Mouse (Mus musculus): ENCODE data around the gene Rbm20. TPM values are rescaled to one million over a fixed set of nuclear protein-coding genes. Genes with fewer than 3 reads are reported as not detected.

Rbm20 gene
- polyA plus RNA-seq, 1 experiment from 2014 or later, result 0.51 TPM

DNA sequence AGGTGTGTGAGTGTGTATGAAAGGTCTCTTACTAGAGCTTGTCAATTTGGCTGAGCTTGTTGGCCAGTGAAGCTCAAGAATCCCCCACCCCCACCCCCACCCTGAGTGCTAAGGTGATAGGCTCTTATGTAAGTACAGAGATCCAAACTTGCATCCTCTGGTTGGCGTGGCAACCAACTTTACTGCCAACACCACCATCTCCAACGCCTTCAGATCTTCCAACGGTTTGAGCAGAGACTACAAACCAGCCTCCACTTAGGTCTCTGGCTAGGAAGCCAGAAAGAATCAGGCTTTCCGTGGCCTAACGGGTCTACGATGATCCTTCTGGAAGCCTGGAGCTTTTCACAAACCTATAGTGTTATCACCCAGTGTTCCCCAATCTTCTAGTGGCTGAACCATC, 191.0 kb downstream of the Rbm20 start:
- H3K36me3 ChIP-seq, result no peaks in the 10 kb centered on the region
- no peaks in the 10 kb centered on the region for H3K4me1 ChIP-seq
- no peaks in the 10 kb centered on the region for H3K9me3 ChIP-seq (replicated peaks)
- no peak for ATAC-seq (ENCODE audit: low FRiP score)
- no peak overlapping the region for H3K4me2 ChIP-seq
- no peaks in the 10 kb centered on the region for H3K27me3 ChIP-seq (replicated peaks)
- no peak overlapping the region for H3K9ac ChIP-seq (replicated peaks)
- no peak overlapping the region for H3K27ac ChIP-seq (replicated peaks)
- no peak overlapping the region for H3K4me3 ChIP-seq (replicated peaks)
- 88% methylated on average over 6 of the region's 6 CpGs for WGBS

DNA sequence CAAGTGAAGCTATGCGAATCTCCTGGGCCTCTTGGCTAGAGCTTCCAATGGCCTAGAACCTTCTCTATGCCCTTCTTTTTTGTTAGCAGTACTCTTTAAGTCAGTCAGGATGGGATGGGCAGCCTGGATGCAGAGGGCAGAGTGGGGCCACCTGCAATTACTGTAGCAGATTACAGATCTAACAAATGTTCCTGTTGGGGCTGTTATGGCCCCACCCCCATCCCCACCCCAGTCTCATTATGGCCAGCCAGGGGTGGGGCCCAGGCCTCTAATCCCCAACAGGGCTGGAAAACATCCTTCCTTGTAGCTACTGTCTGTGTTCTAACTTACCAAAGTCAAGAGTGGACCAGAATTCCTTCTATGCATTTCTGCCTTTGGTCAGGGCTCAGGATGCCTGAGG, 191.7 kb downstream of the Rbm20 start:
- ATAC-seq (ENCODE audit: low FRiP score), result no peak
- 87% methylated on average over 1 of the region's 1 CpGs for WGBS
- no peaks in the 10 kb centered on the region for H3K4me1 ChIP-seq
- H3K9me3 ChIP-seq (replicated peaks), result no peaks in the 10 kb centered on the region
- no peaks in the 10 kb centered on the region for H3K36me3 ChIP-seq
- no peaks in the 10 kb centered on the region for H3K27me3 ChIP-seq (replicated peaks)
- H3K4me3 ChIP-seq (replicated peaks), result no peak overlapping the region
- H3K4me2 ChIP-seq, result no peak overlapping the region
- H3K27ac ChIP-seq (replicated peaks), result no peak overlapping the region
- no peak overlapping the region for H3K9ac ChIP-seq (replicated peaks)

DNA sequence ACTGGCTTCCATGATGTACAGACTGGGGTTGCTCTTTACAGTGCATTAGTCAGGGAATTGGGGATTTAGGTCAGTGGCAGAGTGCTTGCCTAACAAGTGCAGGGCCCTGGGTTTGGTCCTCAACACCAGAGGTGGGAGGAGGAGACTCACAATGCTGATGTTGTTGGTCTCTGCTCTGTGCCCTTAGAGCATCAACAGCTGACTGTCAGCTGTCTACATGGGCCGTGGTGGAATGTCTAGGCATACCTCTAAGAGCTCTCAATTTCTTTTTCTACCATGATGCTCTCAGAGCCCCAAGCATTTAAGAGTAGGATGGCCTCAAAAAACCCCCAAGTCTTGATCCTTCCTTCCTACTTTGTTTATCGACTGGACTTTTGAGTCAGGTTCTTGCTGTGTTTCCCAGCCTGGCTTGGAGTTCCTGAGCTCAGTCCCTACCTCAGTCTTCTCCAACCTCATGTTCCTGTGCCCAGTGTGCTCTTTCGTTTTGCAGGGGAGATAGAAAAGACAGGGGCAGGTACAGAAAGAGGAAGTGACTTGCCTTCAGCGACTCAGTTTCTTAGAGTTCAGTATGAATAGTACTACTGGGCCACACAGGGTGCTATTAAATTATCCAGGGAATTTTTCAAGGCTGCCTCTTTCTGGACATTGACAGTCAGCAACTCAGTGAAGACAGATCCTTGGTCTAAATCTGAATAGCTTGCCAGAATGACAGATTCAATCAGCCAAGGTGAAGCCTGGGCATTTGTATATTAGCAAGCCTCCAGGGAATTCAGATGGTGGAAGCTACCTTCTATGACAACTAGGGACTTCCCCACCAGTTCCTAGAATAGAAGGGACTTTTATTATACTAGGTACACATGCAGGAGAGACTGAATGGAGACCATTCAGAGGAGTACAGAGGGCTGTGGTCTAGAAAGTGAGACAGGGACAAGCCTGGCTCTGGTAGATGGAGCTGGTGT, 192.6 kb downstream of the Rbm20 start:
- WGBS, result 85% methylated on average over 4 of the region's 4 CpGs
- ATAC-seq (ENCODE audit: low FRiP score), result no peak

DNA sequence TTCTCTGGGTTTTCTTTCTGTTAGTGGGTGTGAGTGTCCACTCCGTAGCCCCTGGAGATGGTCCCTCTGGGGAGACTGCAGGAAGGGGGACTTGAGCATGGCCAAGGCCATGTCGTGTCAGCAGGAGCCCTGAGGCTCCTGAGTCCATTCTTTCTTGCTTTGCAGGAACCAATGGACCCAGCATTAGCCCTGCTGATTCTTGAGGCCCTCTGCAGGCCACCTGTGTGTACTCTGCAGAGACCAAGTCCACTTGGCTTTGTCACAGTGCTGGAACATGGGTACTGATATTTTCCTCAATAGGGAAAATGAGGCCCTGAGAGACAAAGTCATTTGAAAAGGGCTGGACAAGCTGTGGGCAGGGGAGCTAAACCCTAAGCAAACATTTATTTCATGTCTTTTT, 193.5 kb downstream of the Rbm20 start:
- Histone ChIP-seq H3K27me3 (replicated peaks) (no peaks in the 10 kb centered on the region), H3K36me3 (no peaks in the 10 kb centered on the region), H3K4me2 (no peak overlapping the region), H3K9ac (replicated peaks) (no peak overlapping the region), H3K27ac (replicated peaks) (no peak overlapping the region), H3K9me3 (replicated peaks) (no peaks in the 10 kb centered on the region), H3K4me1 (no peaks in the 10 kb centered on the region), H3K4me3 (replicated peaks) (no peak overlapping the region)
- no peak for ATAC-seq (ENCODE audit: low FRiP score)
- 71% methylated on average over 2 of the region's 2 CpGs for WGBS

More for the DNA sequence above, 192.6 kb downstream of the Rbm20 start:
- H3K4me3 ChIP-seq (replicated peaks), result no peak overlapping the region
- no peaks in the 10 kb centered on the region for H3K36me3 ChIP-seq
- no peaks in the 10 kb centered on the region for H3K27me3 ChIP-seq (replicated peaks)
- H3K9ac ChIP-seq (replicated peaks), result no peak overlapping the region
- H3K9me3 ChIP-seq (replicated peaks), result no peaks in the 10 kb centered on the region
- H3K4me2 ChIP-seq, result no peak overlapping the region
- no peak overlapping the region for H3K27ac ChIP-seq (replicated peaks)
- no peaks in the 10 kb centered on the region for H3K4me1 ChIP-seq

DNA sequence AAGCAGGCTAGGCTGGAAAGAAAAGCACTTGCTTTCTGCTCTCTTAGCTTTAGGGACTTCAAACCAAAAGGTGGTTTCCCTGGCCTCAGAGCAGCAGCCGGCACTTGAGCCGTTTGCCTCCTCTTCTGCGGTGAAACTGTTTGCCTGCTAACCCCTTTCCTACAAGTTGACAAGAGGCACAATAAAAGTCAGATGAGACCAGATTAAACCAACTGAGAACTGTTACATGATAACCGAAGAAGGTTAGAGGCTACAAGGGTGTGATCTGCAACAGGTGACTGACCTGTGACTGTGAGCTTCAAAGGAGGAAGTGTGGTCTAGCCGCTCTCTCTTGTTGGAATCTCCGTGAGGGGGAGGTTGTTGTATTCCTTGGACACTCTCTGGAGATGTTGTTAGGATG, 194.4 kb downstream of the Rbm20 start:
- Histone ChIP-seq H3K4me3 (replicated peaks) (no peak overlapping the region), H3K4me2 (no peak overlapping the region), H3K36me3 (no peaks in the 10 kb centered on the region), H3K9ac (replicated peaks) (no peak overlapping the region), H3K27me3 (replicated peaks) (no peaks in the 10 kb centered on the region), H3K27ac (replicated peaks) (no peak overlapping the region), H3K4me1 (no peaks in the 10 kb centered on the region), H3K9me3 (replicated peaks) (no peaks in the 10 kb centered on the region)
- ATAC-seq (ENCODE audit: low FRiP score), result no peak
- WGBS, result 88% methylated on average over 6 of the region's 6 CpGs

DNA sequence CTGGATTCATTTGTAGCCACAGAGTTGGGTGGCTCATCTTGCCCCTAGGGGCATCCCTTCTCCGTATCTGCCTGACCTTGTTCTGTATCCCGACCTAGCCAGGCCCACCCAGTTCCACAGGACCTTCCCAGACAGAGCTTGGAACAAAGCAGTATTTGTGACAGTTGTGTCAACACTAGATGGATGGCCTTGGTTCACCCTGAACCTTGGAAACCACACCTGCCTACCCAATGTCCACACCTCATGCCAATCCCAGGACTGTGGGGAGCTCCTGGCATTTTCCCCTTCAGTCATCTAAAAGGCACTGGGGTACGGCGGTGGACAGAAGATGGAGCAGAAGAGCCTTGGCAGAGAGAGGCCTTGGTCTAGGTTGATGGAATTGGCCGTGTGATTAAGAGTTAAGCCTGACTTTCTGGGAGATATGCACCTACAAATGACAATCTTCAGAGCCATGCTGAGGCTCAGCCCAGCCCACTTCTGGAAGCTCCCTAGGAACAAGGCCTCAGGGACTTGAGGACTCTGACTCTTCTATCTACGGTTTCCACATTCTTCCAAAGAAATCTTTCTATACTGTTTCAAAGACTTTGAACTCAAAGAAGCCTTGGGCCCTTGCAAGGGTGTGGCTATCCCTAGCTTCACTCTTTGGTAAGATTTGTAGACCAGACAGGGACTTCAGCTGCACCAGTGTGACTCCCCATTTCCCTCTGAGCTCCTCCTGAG, 196.0 kb downstream of the Rbm20 start:
- Histone ChIP-seq H3K4me1 (no peaks in the 10 kb centered on the region), H3K27ac (replicated peaks) (no peak overlapping the region), H3K9ac (replicated peaks) (no peak overlapping the region), H3K4me3 (replicated peaks) (no peak overlapping the region), H3K9me3 (replicated peaks) (no peaks in the 10 kb centered on the region), H3K4me2 (no peak overlapping the region), H3K27me3 (replicated peaks) (no peaks in the 10 kb centered on the region), H3K36me3 (no peaks in the 10 kb centered on the region)
- WGBS, result 87% methylated on average over 6 of the region's 6 CpGs
- no peak for ATAC-seq (ENCODE audit: low FRiP score)

DNA sequence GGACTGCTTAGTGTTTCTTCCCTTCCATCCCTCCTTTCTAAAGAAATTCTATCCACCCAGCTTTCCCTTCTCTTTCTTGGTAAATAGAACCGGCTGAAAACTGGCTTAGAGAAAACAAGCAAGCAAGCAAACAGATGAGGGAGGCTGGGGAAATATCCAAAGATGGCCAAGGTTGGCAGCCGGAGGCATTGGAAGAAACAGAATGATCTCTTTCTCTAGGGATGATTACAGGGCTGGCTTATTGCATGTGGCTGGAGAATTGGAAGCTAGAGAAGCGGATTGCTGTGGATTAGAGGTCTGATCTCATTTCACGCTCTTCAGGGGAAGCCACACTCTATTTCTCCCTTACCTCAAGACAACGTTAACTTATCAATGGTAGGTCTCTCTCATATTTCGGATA, 198.1 kb downstream of the Rbm20 start:
- H3K27me3 ChIP-seq (replicated peaks), result no peaks in the 10 kb centered on the region
- H3K4me1 ChIP-seq, result no peaks in the 10 kb centered on the region
- no peaks in the 10 kb centered on the region for H3K9me3 ChIP-seq (replicated peaks)
- H3K4me3 ChIP-seq (replicated peaks), result no peak overlapping the region
- no peak overlapping the region for H3K9ac ChIP-seq (replicated peaks)
- no peak for ATAC-seq (ENCODE audit: low FRiP score)
- 83% methylated on average over 6 of the region's 6 CpGs for WGBS
- no peak overlapping the region for H3K27ac ChIP-seq (replicated peaks)
- no peak overlapping the region for H3K4me2 ChIP-seq
- no peaks in the 10 kb centered on the region for H3K36me3 ChIP-seq

DNA sequence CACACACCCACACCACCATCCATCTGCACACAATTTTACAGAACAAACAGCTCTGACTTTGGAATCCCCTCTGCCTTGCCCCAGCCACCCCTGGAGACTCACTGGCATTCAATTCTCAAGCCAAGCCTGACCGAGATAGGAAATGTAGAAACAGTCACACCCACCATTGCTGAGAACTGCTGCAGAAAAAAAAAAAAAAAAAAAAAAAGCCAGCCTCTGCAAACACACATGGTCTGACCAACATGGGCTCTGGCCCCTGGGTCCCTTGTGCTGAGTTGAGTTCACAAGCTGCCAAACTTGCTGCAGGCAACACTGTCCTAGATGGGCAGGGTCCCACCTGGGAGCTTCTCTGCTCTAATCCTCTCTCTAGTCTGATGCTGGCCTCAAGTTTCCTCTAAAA, 200.7 kb downstream of the Rbm20 start:
- H3K9me3 ChIP-seq (replicated peaks), result no peaks in the 10 kb centered on the region
- no peak overlapping the region for H3K4me2 ChIP-seq
- H3K4me3 ChIP-seq (replicated peaks), result no peak overlapping the region
- H3K36me3 ChIP-seq, result no peaks in the 10 kb centered on the region
- WGBS, result 78% methylated on average over 1 of the region's 1 CpGs
- no peak for ATAC-seq (ENCODE audit: low FRiP score)
- no peaks in the 10 kb centered on the region for H3K27me3 ChIP-seq (replicated peaks)
- H3K9ac ChIP-seq (replicated peaks), result no peak overlapping the region
- no peaks in the 10 kb centered on the region for H3K4me1 ChIP-seq
- H3K27ac ChIP-seq (replicated peaks), result no peak overlapping the region

DNA sequence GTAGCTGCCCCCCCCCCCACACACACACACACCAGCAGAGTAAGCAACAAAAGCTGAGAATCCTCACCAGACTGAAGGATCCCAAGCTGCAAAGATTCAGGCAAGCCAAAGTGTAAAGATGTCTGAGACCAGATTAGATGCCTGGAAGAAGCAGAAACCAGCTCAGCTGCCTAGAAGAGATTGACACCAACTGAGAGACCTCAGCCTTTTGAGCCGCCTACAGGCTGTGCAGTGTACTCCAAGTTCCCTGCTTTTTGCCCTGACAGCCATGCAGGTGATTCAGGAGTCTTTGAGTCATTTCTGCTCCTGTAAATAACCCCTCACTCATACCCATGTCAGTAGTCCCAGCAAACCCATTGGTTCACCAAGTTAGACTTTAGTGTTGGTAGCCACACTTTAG, 203.4 kb downstream of the Rbm20 start:
- WGBS, result 93% methylated on average over 1 of the region's 1 CpGs
- no peaks in the 10 kb centered on the region for H3K9me3 ChIP-seq (replicated peaks)
- no peak overlapping the region for H3K4me3 ChIP-seq (replicated peaks)
- no peak overlapping the region for H3K4me2 ChIP-seq
- H3K27ac ChIP-seq (replicated peaks), result no peak overlapping the region
- H3K27me3 ChIP-seq (replicated peaks), result no peaks in the 10 kb centered on the region
- H3K36me3 ChIP-seq, result no peaks in the 10 kb centered on the region
- no peaks in the 10 kb centered on the region for H3K4me1 ChIP-seq
- H3K9ac ChIP-seq (replicated peaks), result no peak overlapping the region
- no peak for ATAC-seq (ENCODE audit: low FRiP score)

DNA sequence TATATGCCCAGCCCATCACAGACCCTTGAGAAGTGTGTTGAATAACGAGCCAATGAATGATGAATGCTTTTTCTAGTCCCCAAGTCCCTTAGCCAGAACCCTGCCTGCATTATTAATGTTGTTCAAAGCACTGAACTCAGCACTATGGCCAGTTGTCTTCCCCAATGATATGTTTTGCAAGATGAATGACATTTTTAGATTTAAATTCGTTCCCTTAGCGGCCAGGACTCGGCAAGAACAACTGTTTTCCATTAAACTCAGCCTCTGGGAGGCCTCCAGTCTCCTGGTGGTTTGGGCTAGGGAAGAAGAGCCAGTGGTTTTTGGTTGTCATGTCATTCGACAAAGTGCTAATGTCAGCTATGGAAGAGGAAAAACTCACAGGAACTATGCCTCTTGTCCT, 204.7 kb downstream of the Rbm20 start:
- H3K4me2 ChIP-seq, result no peak overlapping the region
- no peak overlapping the region for H3K9ac ChIP-seq (replicated peaks)
- H3K4me1 ChIP-seq, result no peaks in the 10 kb centered on the region
- no peaks in the 10 kb centered on the region for H3K36me3 ChIP-seq
- H3K27ac ChIP-seq (replicated peaks), result no peak overlapping the region
- H3K4me3 ChIP-seq (replicated peaks), result no peak overlapping the region
- WGBS, result 66% methylated on average over 5 of the region's 5 CpGs
- H3K9me3 ChIP-seq (replicated peaks), result no peaks in the 10 kb centered on the region
- ATAC-seq (ENCODE audit: low FRiP score), result no peak
- no peaks in the 10 kb centered on the region for H3K27me3 ChIP-seq (replicated peaks)

DNA sequence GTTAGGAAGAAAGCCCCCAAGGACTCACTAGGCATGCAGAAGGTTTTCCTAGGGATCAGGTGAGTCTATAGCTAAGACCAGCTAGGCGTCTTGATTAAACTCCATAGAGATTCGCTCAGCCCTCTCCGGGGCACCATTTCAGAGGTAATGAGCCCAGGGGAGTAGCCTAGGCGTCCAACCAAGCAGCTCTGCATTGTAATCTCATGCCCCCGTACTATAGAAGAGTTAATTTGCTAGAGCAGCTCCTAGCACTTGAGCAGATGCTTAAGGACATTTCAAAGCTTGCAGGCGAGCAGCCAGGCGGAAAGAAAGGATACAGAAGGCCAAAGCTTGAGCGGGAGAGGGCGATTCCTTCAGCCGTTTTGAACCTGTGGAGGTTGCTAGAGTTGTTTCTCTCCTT, 208.3 kb downstream of the Rbm20 start:
- H3K4me2 ChIP-seq, result no peak overlapping the region
- H3K9me3 ChIP-seq (replicated peaks), result no peaks in the 10 kb centered on the region
- H3K27me3 ChIP-seq (replicated peaks), result no peaks in the 10 kb centered on the region
- H3K36me3 ChIP-seq, result no peaks in the 10 kb centered on the region
- H3K4me3 ChIP-seq (replicated peaks), result no peak overlapping the region
- no peak overlapping the region for H3K9ac ChIP-seq (replicated peaks)
- WGBS, result 49% methylated on average over 10 of the region's 10 CpGs
- H3K4me1 ChIP-seq, result no peaks in the 10 kb centered on the region
- no peak overlapping the region; the same call in 1 of the 2 replicates for H3K27ac ChIP-seq (replicated peaks)
- no peak for ATAC-seq (ENCODE audit: low FRiP score)

Data from neural tube, embryonic 15.5 days (tissue).